Mouse (Mus musculus): Measurements from ENCODE around the gene Cdc42se2. TPM values are rescaled to one million over a fixed set of nuclear protein-coding genes. Genes with fewer than 3 reads are reported as not detected.

The Cdc42se2 gene
- polyA plus RNA-seq (2015; fragmentation: Nextera tagmentation; extraction: Ambion mirVana), result 136 and 147 TPM in 2 replicates

- Histone ChIP-seq H3K27me3 (replicated peaks; ENCODE audit: control insufficient read depth, insufficient read depth, low read length) (no peaks in the 10 kb centered on the region), H3K4me1 (ENCODE audit: control insufficient read depth, insufficient read depth, low read depth, low read length) (peaks cover 11% of the 10 kb centered on the region), H3K9ac (ENCODE audit: low read depth, low read length) (peak within 1 kb of the TSS; percentile 98), H3K27ac (ENCODE audit: low read depth, low read length) (peak within 1 kb of the TSS; percentile 98), H3K9me3 (ENCODE audit: control insufficient read depth, low read length) (no peaks in the 10 kb centered on the region), H3K4me2 (ENCODE audit: low read length) (peak within 1 kb of the TSS; percentile 69), H3K36me3 (ENCODE audit: control insufficient read depth, insufficient read depth, low read length) (no peaks in the 10 kb centered on the region), H3K4me3 (ENCODE audit: low read length) (peak within 1 kb of the TSS; percentile 87)
- WGBS, result 4% methylated on average over 48 of the region's 56 CpGs
- ATAC-seq, result peak; percentile 99
Observed at GRCm38 (mm10) chr11:54787488-54788474, at the start of gene Cdc42se2. Gene Cdc42se2 (minus strand): TSS chr11:54787675.

DNA sequence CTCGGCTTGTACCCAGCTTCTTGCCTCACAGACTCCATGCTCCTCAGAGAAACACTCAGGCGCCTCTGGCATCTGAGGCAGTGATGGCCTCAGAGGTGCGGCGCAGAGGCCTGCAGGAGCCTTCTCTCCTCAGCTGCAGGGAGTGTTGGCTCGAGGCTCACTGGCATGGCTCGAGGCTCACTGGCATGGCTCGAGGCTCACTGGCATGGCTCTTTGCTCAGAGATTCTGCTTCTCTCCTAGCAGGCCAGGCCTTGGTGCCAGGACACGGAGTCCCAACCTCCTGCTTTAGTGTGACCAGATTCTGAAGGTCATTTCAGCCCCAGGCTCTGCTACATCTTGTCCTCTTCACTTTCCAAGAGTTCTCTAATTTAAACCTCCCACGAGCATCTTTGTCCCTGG lies 48.6 kb upstream of the Cdc42se2 start:
- no peaks in the 10 kb centered on the region for H3K27me3 ChIP-seq (replicated peaks; ENCODE audit: control insufficient read depth, insufficient read depth, low read length)
- WGBS, result 75% methylated on average over 9 of the region's 9 CpGs
- H3K9me3 ChIP-seq (ENCODE audit: control insufficient read depth, low read length), result no peaks in the 10 kb centered on the region
- no peaks in the 10 kb centered on the region for H3K36me3 ChIP-seq (ENCODE audit: control insufficient read depth, insufficient read depth, low read length)
- no peak overlapping the region for H3K9ac ChIP-seq (ENCODE audit: low read depth, low read length)
- no peak overlapping the region for H3K4me3 ChIP-seq (ENCODE audit: low read length)
- H3K27ac ChIP-seq (ENCODE audit: low read depth, low read length), result no peak overlapping the region
- no peaks in the 10 kb centered on the region for H3K4me1 ChIP-seq (ENCODE audit: control insufficient read depth, insufficient read depth, low read depth, low read length)
- ATAC-seq, result no peak
- H3K4me2 ChIP-seq (ENCODE audit: low read length), result no peak overlapping the region

DNA sequence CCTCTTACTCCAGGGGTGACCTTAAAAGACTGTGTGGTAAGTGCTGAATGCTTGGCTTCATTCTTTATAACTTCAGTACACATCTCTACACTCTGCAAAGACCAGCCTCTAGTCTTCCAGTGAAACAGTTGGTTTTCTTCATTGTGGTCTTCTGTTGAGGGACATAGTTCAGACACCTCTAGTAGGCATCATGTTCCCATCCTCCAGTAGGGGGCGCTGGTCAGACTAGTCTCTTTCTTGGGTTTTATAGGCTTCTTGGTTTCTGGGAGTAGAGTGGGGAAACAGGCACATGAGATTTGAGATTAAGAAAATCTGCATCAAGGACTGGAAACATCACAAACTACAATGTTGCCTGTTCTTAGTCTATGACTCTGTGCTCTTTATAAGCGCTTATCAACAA lies 47.1 kb upstream of the Cdc42se2 start:
- ATAC-seq, result no peak
- no peak overlapping the region for H3K4me2 ChIP-seq (ENCODE audit: low read length)

GRCm38 (mm10) chr11:54833833-54834232 lies 46.4 kb upstream of the Cdc42se2 start:
- Histone ChIP-seq H3K27me3 (replicated peaks; ENCODE audit: control insufficient read depth, insufficient read depth, low read length) (no peaks in the 10 kb centered on the region), H3K36me3 (ENCODE audit: control insufficient read depth, insufficient read depth, low read length) (no peaks in the 10 kb centered on the region), H3K4me3 (ENCODE audit: low read length) (no peak overlapping the region), H3K27ac (ENCODE audit: low read depth, low read length) (no peak overlapping the region), H3K9me3 (ENCODE audit: control insufficient read depth, low read length) (no peaks in the 10 kb centered on the region), H3K9ac (ENCODE audit: low read depth, low read length) (no peak overlapping the region), H3K4me1 (ENCODE audit: control insufficient read depth, insufficient read depth, low read depth, low read length) (no peaks in the 10 kb centered on the region), H3K4me2 (ENCODE audit: low read length) (no peak overlapping the region)
- 91% methylated on average over 4 of the region's 4 CpGs for WGBS
- ATAC-seq, result no peak

More for the DNA sequence above, 47.1 kb upstream of the Cdc42se2 start:
- H3K9me3 ChIP-seq (ENCODE audit: control insufficient read depth, low read length), result no peaks in the 10 kb centered on the region
- H3K9ac ChIP-seq (ENCODE audit: low read depth, low read length), result no peak overlapping the region
- H3K27me3 ChIP-seq (replicated peaks; ENCODE audit: control insufficient read depth, insufficient read depth, low read length), result no peaks in the 10 kb centered on the region
- no peak overlapping the region for H3K4me3 ChIP-seq (ENCODE audit: low read length)
- no peaks in the 10 kb centered on the region for H3K4me1 ChIP-seq (ENCODE audit: control insufficient read depth, insufficient read depth, low read depth, low read length)
- WGBS, result 63% methylated on average over 2 of the region's 2 CpGs
- no peak overlapping the region for H3K27ac ChIP-seq (ENCODE audit: low read depth, low read length)
- no peaks in the 10 kb centered on the region for H3K36me3 ChIP-seq (ENCODE audit: control insufficient read depth, insufficient read depth, low read length)

DNA sequence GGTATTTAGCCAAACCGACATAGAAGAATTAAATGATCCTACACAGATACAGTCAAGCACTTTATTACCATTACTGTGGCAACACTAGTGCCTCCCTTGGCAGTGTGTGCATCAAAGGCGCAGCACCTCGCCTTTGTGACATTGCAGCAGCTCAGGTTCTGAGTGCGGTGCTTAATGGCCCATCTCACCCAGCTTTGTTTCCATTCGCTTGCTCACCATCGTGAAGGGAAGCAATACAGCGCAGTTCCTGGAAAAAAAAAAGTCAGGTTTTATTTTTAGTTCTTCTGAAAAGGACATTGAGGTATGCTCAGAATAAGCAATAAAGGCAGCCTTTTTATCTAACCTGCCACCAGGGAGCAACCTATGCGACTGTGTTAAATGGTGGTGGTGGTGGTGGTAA lies 39.3 kb upstream of the Cdc42se2 start:
- Histone ChIP-seq H3K9ac (ENCODE audit: low read depth, low read length) (no peak overlapping the region), H3K36me3 (ENCODE audit: control insufficient read depth, insufficient read depth, low read length) (no peaks in the 10 kb centered on the region), H3K27ac (ENCODE audit: low read depth, low read length) (no peak overlapping the region), H3K4me2 (ENCODE audit: low read length) (no peak overlapping the region), H3K27me3 (replicated peaks; ENCODE audit: control insufficient read depth, insufficient read depth, low read length) (no peaks in the 10 kb centered on the region), H3K4me1 (ENCODE audit: control insufficient read depth, insufficient read depth, low read depth, low read length) (no peaks in the 10 kb centered on the region), H3K4me3 (ENCODE audit: low read length) (no peak overlapping the region), H3K9me3 (ENCODE audit: control insufficient read depth, low read length) (no peaks in the 10 kb centered on the region)
- WGBS, result 81% methylated on average over 8 of the region's 8 CpGs
- ATAC-seq, result no peak

GRCm38 (mm10) chr11:54825774-54826173 lies 38.3 kb upstream of the Cdc42se2 start:
- no peak for ATAC-seq
- H3K9ac ChIP-seq (ENCODE audit: low read depth, low read length), result no peak overlapping the region
- H3K4me3 ChIP-seq (ENCODE audit: low read length), result no peak overlapping the region
- H3K36me3 ChIP-seq (ENCODE audit: control insufficient read depth, insufficient read depth, low read length), result no peaks in the 10 kb centered on the region
- H3K27me3 ChIP-seq (replicated peaks; ENCODE audit: control insufficient read depth, insufficient read depth, low read length), result no peaks in the 10 kb centered on the region
- no peaks in the 10 kb centered on the region for H3K9me3 ChIP-seq (ENCODE audit: control insufficient read depth, low read length)
- H3K4me2 ChIP-seq (ENCODE audit: low read length), result no peak overlapping the region
- no peaks in the 10 kb centered on the region; the same call in 1 of the 2 replicates for H3K4me1 ChIP-seq (ENCODE audit: control insufficient read depth, insufficient read depth, low read depth, low read length)
- H3K27ac ChIP-seq (ENCODE audit: low read depth, low read length), result no peak overlapping the region
- WGBS, result 85% methylated on average over 4 of the region's 4 CpGs

DNA sequence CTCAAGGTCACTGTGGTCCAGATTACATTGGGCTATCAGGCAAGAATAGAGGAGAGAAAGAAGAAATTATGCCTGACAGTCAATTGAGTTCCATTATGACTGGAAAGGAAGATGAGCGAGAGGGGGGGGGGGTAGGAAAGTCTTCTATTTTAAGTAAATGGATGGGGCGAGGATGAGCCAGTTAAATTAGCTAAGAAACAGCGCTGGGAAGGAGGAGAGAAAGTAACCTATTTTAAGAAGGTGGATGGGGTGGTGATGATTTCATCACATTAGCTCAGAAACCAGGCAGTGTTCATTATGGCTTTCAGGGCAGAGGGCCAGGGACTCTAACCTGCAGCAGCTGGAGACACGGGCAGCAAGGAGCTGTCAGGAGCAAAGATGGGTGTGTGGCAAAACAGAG lies 36.0 kb upstream of the Cdc42se2 start:
- no peaks in the 10 kb centered on the region; the same call in 1 of the 2 replicates for H3K4me1 ChIP-seq (ENCODE audit: control insufficient read depth, insufficient read depth, low read depth, low read length)
- H3K36me3 ChIP-seq (ENCODE audit: control insufficient read depth, insufficient read depth, low read length), result no peaks in the 10 kb centered on the region
- no peak overlapping the region for H3K4me2 ChIP-seq (ENCODE audit: low read length)
- no peak overlapping the region for H3K9ac ChIP-seq (ENCODE audit: low read depth, low read length)
- 81% methylated on average over 4 of the region's 4 CpGs for WGBS
- no peak overlapping the region for H3K27ac ChIP-seq (ENCODE audit: low read depth, low read length)
- ATAC-seq, result no peak
- no peaks in the 10 kb centered on the region for H3K27me3 ChIP-seq (replicated peaks; ENCODE audit: control insufficient read depth, insufficient read depth, low read length)
- H3K4me3 ChIP-seq (ENCODE audit: low read length), result no peak overlapping the region
- no peaks in the 10 kb centered on the region for H3K9me3 ChIP-seq (ENCODE audit: control insufficient read depth, low read length)

- Histone ChIP-seq H3K27ac (ENCODE audit: low read depth, low read length) (no peak overlapping the region), H3K9ac (ENCODE audit: low read depth, low read length) (no peak overlapping the region), H3K4me3 (ENCODE audit: low read length) (no peak overlapping the region), H3K9me3 (ENCODE audit: control insufficient read depth, low read length) (no peaks in the 10 kb centered on the region), H3K4me2 (ENCODE audit: low read length) (no peak overlapping the region), H3K36me3 (ENCODE audit: control insufficient read depth, insufficient read depth, low read length) (no peaks in the 10 kb centered on the region), H3K4me1 (ENCODE audit: control insufficient read depth, insufficient read depth, low read depth, low read length) (no peaks in the 10 kb centered on the region; the same call in 1 of the 2 replicates), H3K27me3 (replicated peaks; ENCODE audit: control insufficient read depth, insufficient read depth, low read length) (no peaks in the 10 kb centered on the region)
- no peak for ATAC-seq
- 72% methylated on average over 7 of the region's 7 CpGs for WGBS
Observed at GRCm38 (mm10) chr11:54819489-54819888, 32.0 kb upstream of the Cdc42se2 start.

- Histone ChIP-seq H3K27ac (ENCODE audit: low read depth, low read length) (no peak overlapping the region), H3K27me3 (replicated peaks; ENCODE audit: control insufficient read depth, insufficient read depth, low read length) (no peaks in the 10 kb centered on the region), H3K36me3 (ENCODE audit: control insufficient read depth, insufficient read depth, low read length) (no peaks in the 10 kb centered on the region), H3K4me1 (ENCODE audit: control insufficient read depth, insufficient read depth, low read depth, low read length) (peaks cover 5% of the 10 kb centered on the region), H3K9ac (ENCODE audit: low read depth, low read length) (no peak overlapping the region), H3K9me3 (ENCODE audit: control insufficient read depth, low read length) (no peaks in the 10 kb centered on the region), H3K4me2 (ENCODE audit: low read length) (no peak overlapping the region), H3K4me3 (ENCODE audit: low read length) (no peak overlapping the region)
- no peak for ATAC-seq
- WGBS, result 38% methylated on average over 4 of the region's 4 CpGs
Observed at GRCm38 (mm10) chr11:54817449-54817848, 30.0 kb upstream of the Cdc42se2 start.
